Mouse (Mus musculus) heart, postnatal 0 days (tissue): ENCODE results near the gene Ccdc114.

Experiments used
- CTCF ChIP-seq: IDR thresholded peaks from 2 replicates; pipeline ENCODE4 v1.5.1; 2016; ENCODE audit warnings: antibody characterized with exemption, control low read depth, low read depth
- EP300 ChIP-seq: IDR thresholded peaks from 2 replicates; pipeline ENCODE4 v1.6.1; 2016; ENCODE audit warnings: antibody characterized with exemption, low read depth

DNA sequence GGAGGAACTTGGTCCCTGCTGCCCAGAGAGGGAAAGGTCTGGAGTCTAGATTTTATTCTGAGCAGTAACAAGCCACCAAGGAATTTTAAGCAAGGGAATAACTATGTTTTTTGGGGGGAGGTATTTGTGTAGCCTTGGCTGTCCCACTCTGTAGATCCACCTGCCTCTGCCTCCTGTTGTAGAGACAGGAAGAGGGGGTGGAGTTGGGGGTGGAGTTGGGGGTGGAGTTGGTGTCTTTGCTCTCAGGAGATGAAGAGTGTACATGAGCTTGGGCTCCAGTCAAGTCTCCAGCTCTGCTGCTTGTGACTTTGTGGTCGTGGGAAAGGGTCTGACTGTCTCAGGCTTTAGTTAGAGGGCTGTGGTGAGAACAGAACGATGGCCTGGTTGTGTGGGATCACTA is 42.9 kb upstream of the Ccdc114 start:
- no peak for TF ChIP-seq CTCF
- TF ChIP-seq EP300 = no peak
